Mouse (Mus musculus) kidney, postnatal 0 days (tissue): ENCODE measurements around the gene Prrc2b. TPM values are rescaled to one million over a fixed set of nuclear protein-coding genes. Genes with fewer than 3 reads are reported as not detected.
A peak's percentile ranks its signal among the peaks of the same experiment; 100 is the strongest.

ENCODE experiments used
- ATAC-seq: fragments of 200-750 bp; cut with Nextera tagmentation; replicated peaks from 2 replicates; pipeline ENCODE4 v1.8.0; 2017; ENCODE audit warnings: low read depth, moderate number of reproducible peaks, moderate TSS enrichment, moderate library complexity; ENCODE audit not compliant: low FRiP score
- DNase-seq: peaks from one replicate; pipeline ENCODE4 v3.0.0-alpha.2; 2016; ENCODE audit warnings: low spot score
- H3K27ac ChIP-seq: fragments of 300-500 bp; sonication (generic); 2 replicates; pipeline ENCODE4 v1.5.1; 2014; ENCODE audit warnings: mild to moderate bottlenecking
- H3K27me3 ChIP-seq: fragments of 300-500 bp; sonication (generic); 2 replicates; pipeline ENCODE4 v1.6.1; 2014; ENCODE audit warnings: low read length, mixed read lengths; ENCODE audit not compliant: insufficient read depth
- H3K36me3 ChIP-seq: fragments of 300-500 bp; sonication (generic); 2 replicates; pipeline ENCODE4 v1.6.1; 2014; ENCODE audit warnings: low read length, mixed read lengths; ENCODE audit not compliant: insufficient read depth
- H3K4me1 ChIP-seq: fragments of 300-500 bp; sonication (generic); replicated peaks from 2 replicates; pipeline ENCODE4 v1.6.1; 2014; ENCODE audit warnings: antibody characterized with exemption, low read length, mixed read lengths; ENCODE audit not compliant: insufficient read depth
- H3K4me2 ChIP-seq: fragments of 300-500 bp; sonication (generic); 2 replicates; pipeline ENCODE4 v1.6.1; 2014; ENCODE audit warnings: mild to moderate bottlenecking, low read length, moderate library complexity, mixed read lengths
- H3K4me3 ChIP-seq: fragments of 300-500 bp; sonication (generic); replicated peaks from 2 replicates; pipeline ENCODE4 v1.5.1; 2014; ENCODE audit warnings: low read depth, low read length
- H3K9ac ChIP-seq: fragments of 300-500 bp; sonication (generic); 2 replicates; pipeline ENCODE4 v1.6.1; 2014; ENCODE audit warnings: low read depth, low read length
- H3K9me3 ChIP-seq: fragments of 300-500 bp; sonication (generic); replicated peaks from 2 replicates; pipeline ENCODE4 v1.6.1; 2016; ENCODE audit warnings: low read length, inconsistent platforms, mixed read lengths
- CTCF ChIP-seq: IDR thresholded peaks from 2 replicates; pipeline ENCODE4 v1.5.1; 2016; ENCODE audit warnings: antibody characterized with exemption, low read depth, mild to moderate bottlenecking, moderate library complexity
- WGBS: fragments of 180-500 bp; shearing (Covaris S2); extraction: QIAGEN DNeasy Blood & Tissue Kit; methylation state at CpG from one replicate; pipeline ENCODE4 v1.1.7; 2014; 5-methylcytosine and 5-hydroxymethylcytosine counted together
- polyA plus RNA-seq: library from polyadenylated mRNA; unstranded; fragments of >200 nt; fragmentation: Nextera tagmentation; extraction: Ambion mirVana; gene quantifications from 2 replicates; pipeline ENCODE4 v1.2.1, GENCODE M21; 2015

Prrc2b gene
- polyA plus RNA-seq, 1 experiment from 2014 or later = 31.4 TPM

- Histone ChIP-seq H3K4me1 (no peaks in the 10 kb centered on the region), H3K27me3 (no peaks in the 10 kb centered on the region), H3K27ac (no peak overlapping the region), H3K9ac (no peak overlapping the region), H3K36me3 (peaks cover 94% of the 10 kb centered on the region), H3K4me2 (no peak overlapping the region), H3K4me3 (no peak overlapping the region), H3K9me3 (no peaks in the 10 kb centered on the region)
- TF ChIP-seq CTCF = no peak
- no peak for DNase-seq
- WGBS = 89% methylated on average over 10 of the region's 10 CpGs
- no peak for ATAC-seq
Observed at GRCm38 (mm10) chr2:32215576-32215975, 64.7 kb downstream of the Prrc2b start.

- ATAC-seq = no peak
- DNase-seq = no peak
- TF ChIP-seq CTCF = no peak
- no peak overlapping the region for H3K27ac ChIP-seq
- WGBS = 87% methylated on average over 10 of the region's 10 CpGs
- no peak overlapping the region for H3K9ac ChIP-seq
- no peak overlapping the region for H3K4me3 ChIP-seq
- no peak overlapping the region for H3K4me2 ChIP-seq
- H3K36me3 ChIP-seq = peaks cover 96% of the 10 kb centered on the region
- H3K4me1 ChIP-seq = no peaks in the 10 kb centered on the region
- H3K9me3 ChIP-seq = no peaks in the 10 kb centered on the region
- H3K27me3 ChIP-seq = no peaks in the 10 kb centered on the region
Observed at GRCm38 (mm10) chr2:32216506-32216905, 65.6 kb downstream of the Prrc2b start.

- H3K36me3 ChIP-seq = peaks cover 98% of the 10 kb centered on the region
- no peak overlapping the region for H3K27ac ChIP-seq
- 91% methylated on average over 8 of the region's 8 CpGs for WGBS
- no peak for DNase-seq
- H3K27me3 ChIP-seq = no peaks in the 10 kb centered on the region
- no peaks in the 10 kb centered on the region for H3K9me3 ChIP-seq
- no peaks in the 10 kb centered on the region for H3K4me1 ChIP-seq
- no peak for TF ChIP-seq CTCF
- H3K4me2 ChIP-seq = no peak overlapping the region
- ATAC-seq = no peak
- H3K4me3 ChIP-seq = no peak overlapping the region
- no peak overlapping the region for H3K9ac ChIP-seq
Observed at GRCm38 (mm10) chr2:32217656-32218055, 66.8 kb downstream of the Prrc2b start.

GRCm38 (mm10) chr2:32218113-32218512 lies 67.2 kb downstream of the Prrc2b start:
- no peaks in the 10 kb centered on the region for H3K4me1 ChIP-seq
- ATAC-seq (no peak), DNase-seq (no peak)
- 86% methylated on average over 5 of the region's 5 CpGs for WGBS
- H3K9ac ChIP-seq = no peak overlapping the region
- no peak overlapping the region for H3K4me2 ChIP-seq
- no peaks in the 10 kb centered on the region for H3K27me3 ChIP-seq
- no peaks in the 10 kb centered on the region for H3K9me3 ChIP-seq
- peaks cover 100% of the 10 kb centered on the region for H3K36me3 ChIP-seq
- no peak for TF ChIP-seq CTCF
- no peak overlapping the region for H3K4me3 ChIP-seq
- H3K27ac ChIP-seq = no peak overlapping the region

- H3K4me3 ChIP-seq = no peak overlapping the region
- H3K9ac ChIP-seq = no peak overlapping the region
- no peaks in the 10 kb centered on the region for H3K4me1 ChIP-seq
- H3K27ac ChIP-seq = no peak overlapping the region
- DNase-seq = no peak
- no peaks in the 10 kb centered on the region for H3K27me3 ChIP-seq
- H3K4me2 ChIP-seq = no peak overlapping the region
- no peaks in the 10 kb centered on the region for H3K9me3 ChIP-seq
- peaks cover 100% of the 10 kb centered on the region for H3K36me3 ChIP-seq
- 91% methylated on average over 11 of the region's 11 CpGs for WGBS
- TF ChIP-seq CTCF = no peak
- ATAC-seq = peak; percentile 60; the same call in 1 of the 2 replicates
Observed at GRCm38 (mm10) chr2:32218541-32219334, 67.9 kb downstream of the Prrc2b start.

- Histone ChIP-seq H3K36me3 (peaks cover 100% of the 10 kb centered on the region), H3K4me3 (no peak overlapping the region), H3K9ac (no peak overlapping the region), H3K4me2 (no peak overlapping the region), H3K9me3 (no peaks in the 10 kb centered on the region), H3K27ac (no peak overlapping the region), H3K4me1 (no peaks in the 10 kb centered on the region), H3K27me3 (no peaks in the 10 kb centered on the region)
- TF ChIP-seq CTCF = no peak
- WGBS = 92% methylated on average over 14 of the region's 14 CpGs
- DNase-seq (no peak), ATAC-seq (no peak)
Observed at GRCm38 (mm10) chr2:32219501-32219900, 68.6 kb downstream of the Prrc2b start.
